Comparison of ENCODE assay signal across 18 mouse cellular contexts in genomic region chr15:79115276-79115675, GRCm38 (mm10). TPM values are rescaled to one million over a fixed set of nuclear protein-coding genes. Genes with fewer than 3 reads are reported as not detected.
A peak's percentile ranks its signal among the peaks of the same experiment; 100 is the strongest.
DNase-seq lines count a peak whose midpoint lies in the region; ATAC-seq lines count a peak whose summit lies in the region.
"Had no signal": no experiment of that assay in that cellular context is flagged by ENCODE, and none has a peak within 500 bp of the region (broad histone marks: within the 10 kb centered on the region; RNA-seq: fewer than 3 reads in every experiment).

No protein-coding gene starts in this region.

- WGBS in heart, embryonic 12.5 days, result 47% methylated on average over 5 of the region's 5 CpGs
- 58% methylated on average over 5 of the region's 5 CpGs for WGBS in limb, embryonic 12.5 days
- 61% methylated on average over 5 of the region's 5 CpGs for WGBS in limb, embryonic 10.5 days

- peaks cover 38% of the 10 kb centered on the region for H3K4me1 ChIP-seq in heart, embryonic 12.5 days (replicated peaks)
- H3K4me1 ChIP-seq in limb, embryonic 12.5 days (replicated peaks), result peaks cover 16% of the 10 kb centered on the region
- H3K4me1 ChIP-seq in limb, embryonic 10.5 days, result peaks cover 15% of the 10 kb centered on the region

- H3K27me3 ChIP-seq in heart, embryonic 12.5 days (replicated peaks), result no peaks in the 10 kb centered on the region
- peaks cover 4% of the 10 kb centered on the region; the same call in 1 of the 2 replicates for H3K27me3 ChIP-seq in limb, embryonic 12.5 days
- H3K27me3 ChIP-seq in limb, embryonic 10.5 days (ENCODE audit: low read depth, poor library complexity, severe bottlenecking), result peaks cover 8% of the 10 kb centered on the region
- H3K27me3 ChIP-seq: embryonic facial prominence, embryonic 13.5 days had no signal

- no peak for ATAC-seq in heart, embryonic 12.5 days (ENCODE audit: insufficient number of reproducible peaks, low FRiP score)
- ATAC-seq in limb, embryonic 12.5 days (ENCODE audit: insufficient number of reproducible peaks, insufficient read depth, low FRiP score, low TSS enrichment, low read depth), result no peak
- ATAC-seq in CD4-positive, CD25-positive, alpha-beta regulatory T cell, adult 4 months, result peak; percentile 91
- peak; percentile 93 for ATAC-seq in inflammation-experienced regulatory T-cells, adult 6 months
- ATAC-seq: forebrain, postnatal 0 days; lung, postnatal 0 days had no signal

- H3K4me2 ChIP-seq in heart, embryonic 12.5 days, result no peak overlapping the region
- H3K4me2 ChIP-seq in limb, embryonic 12.5 days, result no peak overlapping the region
- H3K4me2 ChIP-seq: embryonic facial prominence, embryonic 13.5 days; liver, embryonic 15.5 days had no signal

- H3K9ac ChIP-seq in heart, embryonic 12.5 days, result no peak overlapping the region
- H3K9ac ChIP-seq in limb, embryonic 12.5 days (replicated peaks), result peak overlapping the region; percentile 23; the same call in 1 of the 2 replicates
- H3K9ac ChIP-seq: embryonic facial prominence, embryonic 13.5 days; forebrain, postnatal 0 days; liver, embryonic 15.5 days had no signal

- no peak overlapping the region for H3K27ac ChIP-seq in heart, embryonic 12.5 days (ENCODE audit: poor library complexity, severe bottlenecking)
- H3K27ac ChIP-seq in limb, embryonic 12.5 days, result 0 out of 2 replicates have a peak overlapping the region, but pooled peaks have one; percentile 23
- no peak overlapping the region for H3K27ac ChIP-seq in limb, embryonic 10.5 days
- H3K27ac ChIP-seq: embryonic facial prominence, embryonic 13.5 days; hindbrain, embryonic 10.5 days; left cerebral cortex, adult 2 months; liver, embryonic 15.5 days; midbrain, embryonic 10.5 days had no signal

- H3K4me3 ChIP-seq in heart, embryonic 12.5 days, result no peak overlapping the region
- H3K4me3 ChIP-seq in limb, embryonic 12.5 days (replicated peaks), result no peak overlapping the region
- H3K4me3 ChIP-seq in limb, embryonic 10.5 days, result no peak overlapping the region
- H3K4me3 ChIP-seq: embryonic facial prominence, embryonic 13.5 days; hindbrain, embryonic 10.5 days; left cerebral cortex, adult 2 months; liver, embryonic 15.5 days; midbrain, embryonic 10.5 days had no signal

- no peaks in the 10 kb centered on the region for H3K9me3 ChIP-seq in heart, embryonic 12.5 days (replicated peaks)
- no peaks in the 10 kb centered on the region for H3K9me3 ChIP-seq in limb, embryonic 12.5 days
- H3K9me3 ChIP-seq in limb, embryonic 10.5 days (replicated peaks), result no peaks in the 10 kb centered on the region
- H3K9me3 ChIP-seq: embryonic facial prominence, embryonic 13.5 days; hindbrain, embryonic 10.5 days; liver, embryonic 15.5 days; midbrain, embryonic 10.5 days had no signal

- peaks cover 78% of the 10 kb centered on the region for H3K36me3 ChIP-seq in heart, embryonic 12.5 days
- peaks cover 79% of the 10 kb centered on the region for H3K36me3 ChIP-seq in limb, embryonic 12.5 days
- peaks cover 81% of the 10 kb centered on the region for H3K36me3 ChIP-seq in limb, embryonic 10.5 days

- peak; percentile 55 for DNase-seq in heart, postnatal 4 days
- no peak for DNase-seq in limb, embryonic 10.5 days (ENCODE audit: low spot score)
- no peak for DNase-seq in natural killer cell, adult 2 months (ENCODE audit: low spot score in 2 of 2)
- no peak for DNase-seq in left cerebral cortex, adult 8-10 months (ENCODE audit: low spot score in 2 of 2)
- DNase-seq: B cell, adult 2 months; cerebellum, adult 9-10 months; forebrain, postnatal 0 days had no signal

RNA-seq across cellular contexts. Expression of gene Micall1, which starts 6.6 kb away (rescaled TPM):
- 100 to 1,000 TPM in 1 of 2 experiments, 10 to 100 TPM in 1; 92.8 to 101 TPM for total RNA-seq in heart, postnatal 4 days (2021)
- polyA plus RNA-seq in heart, embryonic 12.5 days (2016; fragmentation: Nextera tagmentation; extraction: Ambion mirVana), result 24.2 and 24.3 TPM in 2 replicates
- polyA plus RNA-seq in limb, embryonic 12.5 days (2016; fragmentation: Nextera tagmentation; extraction: Ambion mirVana), result 12.2 and 13.0 TPM in 2 replicates
- polyA plus RNA-seq in limb, embryonic 10.5 days (2016; fragmentation: Nextera tagmentation; extraction: Ambion mirVana), result 6.8 and 9.7 TPM in 2 replicates
- 10 to 100 TPM; 11.8 to 22.1 TPM for polyA plus RNA-seq in CD4-positive, CD25-positive, alpha-beta regulatory T cell, adult 4 months (2017; shearing (Covaris generic))
- 10 to 100 TPM in 2 of 3 experiments, 1 to 10 TPM in 1; 7.0 to 20.8 (median 13.3) TPM for polyA plus RNA-seq in inflammation-experienced regulatory T-cells, adult 6 months (2017; shearing (Covaris generic))
- total RNA-seq in left cerebral cortex, adult 8-10 months (2022), result 10 to 100 TPM; 28.9 to 32.0 (median 30.4) TPM

RNA-seq across cellular contexts. Expression of gene Polr2f, which starts 25.5 kb away (rescaled TPM):
- 100 to 1,000 TPM; 126 to 139 TPM for total RNA-seq in heart, postnatal 4 days (2021)
- 265 and 289 TPM in 2 replicates for polyA plus RNA-seq in heart, embryonic 12.5 days (2016; fragmentation: Nextera tagmentation; extraction: Ambion mirVana)
- polyA plus RNA-seq in limb, embryonic 12.5 days (2016; fragmentation: Nextera tagmentation; extraction: Ambion mirVana), result 353 and 382 TPM in 2 replicates
- 351 and 426 TPM in 2 replicates for polyA plus RNA-seq in limb, embryonic 10.5 days (2016; fragmentation: Nextera tagmentation; extraction: Ambion mirVana)
- 100 to 1,000 TPM in 1 of 2 experiments, 10 to 100 TPM in 1; 92.3 to 119 TPM for polyA plus RNA-seq in CD4-positive, CD25-positive, alpha-beta regulatory T cell, adult 4 months (2017; shearing (Covaris generic))
- 100 to 1,000 TPM; 109 to 122 (median 116) TPM for polyA plus RNA-seq in inflammation-experienced regulatory T-cells, adult 6 months (2017; shearing (Covaris generic))
- 100 to 1,000 TPM in 2 of 4 experiments, 10 to 100 TPM in 2; 83.7 to 108 (median 99.6) TPM for total RNA-seq in left cerebral cortex, adult 8-10 months (2022)

RNA-seq across cellular contexts. Expression of gene 1700088E04Rik, which starts 25.8 kb away (rescaled TPM):
- 1 to 10 TPM; 1.2 to 2.1 TPM for total RNA-seq in heart, postnatal 4 days (2021)
- 6.3 and 6.6 TPM in 2 replicates for polyA plus RNA-seq in heart, embryonic 12.5 days (2016; fragmentation: Nextera tagmentation; extraction: Ambion mirVana)
- polyA plus RNA-seq in limb, embryonic 12.5 days (2016; fragmentation: Nextera tagmentation; extraction: Ambion mirVana), result 4.1 and 8.4 TPM in 2 replicates
- polyA plus RNA-seq in limb, embryonic 10.5 days (2016; fragmentation: Nextera tagmentation; extraction: Ambion mirVana), result 5.2 and 5.7 TPM in 2 replicates
- polyA plus RNA-seq in CD4-positive, CD25-positive, alpha-beta regulatory T cell, adult 4 months (2017; shearing (Covaris generic)), result 10 to 100 TPM in 1 of 2 experiments, 1 to 10 TPM in 1; 4.1 to 10.1 TPM
- 1 to 10 TPM; 5.4 to 7.1 (median 5.9) TPM for polyA plus RNA-seq in inflammation-experienced regulatory T-cells, adult 6 months (2017; shearing (Covaris generic))
- total RNA-seq in left cerebral cortex, adult 8-10 months (2022), result 10 to 100 TPM; 10.1 to 14.4 (median 11.3) TPM
- total RNA-seq: monocyte, adult 5-6 weeks had no signal

RNA-seq across cellular contexts. Expression of gene Eif3l, which starts 40.3 kb away (rescaled TPM):
- total RNA-seq in heart, postnatal 4 days (2021), result 100 to 1,000 TPM; 103 to 109 TPM
- polyA plus RNA-seq in heart, embryonic 12.5 days (2016; fragmentation: Nextera tagmentation; extraction: Ambion mirVana), result 165 TPM in 2 replicates
- polyA plus RNA-seq in limb, embryonic 12.5 days (2016; fragmentation: Nextera tagmentation; extraction: Ambion mirVana), result 232 and 241 TPM in 2 replicates
- 278 and 295 TPM in 2 replicates for polyA plus RNA-seq in limb, embryonic 10.5 days (2016; fragmentation: Nextera tagmentation; extraction: Ambion mirVana)
- 100 to 1,000 TPM; 224 to 263 TPM for polyA plus RNA-seq in CD4-positive, CD25-positive, alpha-beta regulatory T cell, adult 4 months (2017; shearing (Covaris generic))
- 100 to 1,000 TPM; 224 to 286 (median 240) TPM for polyA plus RNA-seq in inflammation-experienced regulatory T-cells, adult 6 months (2017; shearing (Covaris generic))
- total RNA-seq in left cerebral cortex, adult 8-10 months (2022), result 10 to 100 TPM; 73.8 to 77.0 (median 75.3) TPM

RNA-seq across cellular contexts. Expression of gene Sox10, which starts 49.8 kb away (rescaled TPM):
- under 1 TPM; 0.55 to 0.90 TPM for total RNA-seq in heart, postnatal 4 days (2021)
- polyA plus RNA-seq in heart, embryonic 12.5 days (2016; fragmentation: Nextera tagmentation; extraction: Ambion mirVana), result 0.28 and 0.44 TPM in 2 replicates
- 4.1 and 4.4 TPM in 2 replicates for polyA plus RNA-seq in limb, embryonic 12.5 days (2016; fragmentation: Nextera tagmentation; extraction: Ambion mirVana)
- 0.75 and 1.8 TPM in 2 replicates for polyA plus RNA-seq in limb, embryonic 10.5 days (2016; fragmentation: Nextera tagmentation; extraction: Ambion mirVana)
- not detected for polyA plus RNA-seq in CD4-positive, CD25-positive, alpha-beta regulatory T cell, adult 4 months (2017; shearing (Covaris generic))
- not detected for polyA plus RNA-seq in inflammation-experienced regulatory T-cells, adult 6 months (2017; shearing (Covaris generic))
- 10 to 100 TPM; 30.5 to 36.3 (median 32.6) TPM for total RNA-seq in left cerebral cortex, adult 8-10 months (2022)
- total RNA-seq: monocyte, adult 5-6 weeks had no signal

Comparison
In these comparisons a context has a peak if more than half of its experiments do, and no peak if none do; other contexts are left out.
1. ATAC-seq: peak in CD4-positive, CD25-positive, alpha-beta regulatory T cell, adult 4 months (single experiment) and inflammation-experienced regulatory T-cells, adult 6 months (single experiment); none in heart, embryonic 12.5 days (single experiment) and limb, embryonic 12.5 days (single experiment).